Mouse (Mus musculus) left cerebral cortex, postnatal 25 days (tissue): ENCODE results near the gene E2f6. TPM values are rescaled to one million over a fixed set of nuclear protein-coding genes. Genes with fewer than 3 reads are reported as not detected.

Experiments
- DNase-seq, 2 experiments: peaks; one replicate each; pipeline ENCODE4 v3.0.0; 2022; ENCODE audit warnings: low spot score in 2 of 2, mixed read lengths in 1 of 2
- intact Hi-C: fragments of 180-260 bp; cut with DNase I; formaldehyde crosslinking; loops from one replicate; pipeline ENCODE4 v1.15.1; 2025
- total RNA-seq, 2 experiments: library from RNA; stranded (reverse); gene quantifications; 2 replicates each; pipeline ENCODE4 v1.2.3; 2021

The E2f6 gene
- total RNA-seq, 2 experiments from 2014 or later = 29.8 to 37.2 TPM

DNA sequence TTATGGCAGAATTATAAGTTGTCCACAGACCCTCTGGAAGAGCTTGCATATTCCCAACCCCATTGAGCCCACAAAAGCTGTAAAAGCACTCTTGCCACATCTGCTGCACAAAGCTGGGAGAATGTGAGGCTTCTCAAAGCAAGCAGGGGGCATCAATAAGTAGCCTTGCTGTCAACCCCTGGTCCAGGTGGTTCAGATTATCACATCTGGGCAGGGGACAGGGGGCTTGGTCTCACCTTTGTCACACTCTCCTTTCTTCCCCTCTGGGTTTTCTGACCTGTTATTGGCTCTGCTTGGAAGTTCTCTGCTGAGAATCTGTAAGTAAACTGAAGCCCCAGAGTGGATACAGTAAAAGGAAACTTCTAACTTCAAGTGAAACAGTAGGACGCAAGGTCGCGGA lies 11.9 kb upstream of the E2f6 start:
- no peak for DNase-seq
- intact Hi-C loops = no loop called here

DNA sequence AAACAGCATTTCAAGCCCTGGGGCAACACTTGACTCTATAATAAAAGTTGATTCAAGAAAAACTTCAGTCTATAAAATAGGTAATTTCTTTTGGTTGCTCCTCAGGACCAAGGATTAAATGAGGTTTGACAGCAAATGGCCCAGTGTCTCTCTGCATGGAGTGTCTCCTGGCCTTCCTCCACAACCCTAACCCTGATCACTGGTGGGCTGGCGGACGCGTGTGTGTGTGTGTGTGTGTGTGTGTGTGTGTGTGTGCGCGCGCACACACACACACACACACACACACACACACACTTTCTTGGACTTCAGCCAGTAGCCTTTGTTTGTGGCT lies 10.9 kb upstream of the E2f6 start:
- intact Hi-C loops = no loop called here
- DNase-seq = no peak

DNA sequence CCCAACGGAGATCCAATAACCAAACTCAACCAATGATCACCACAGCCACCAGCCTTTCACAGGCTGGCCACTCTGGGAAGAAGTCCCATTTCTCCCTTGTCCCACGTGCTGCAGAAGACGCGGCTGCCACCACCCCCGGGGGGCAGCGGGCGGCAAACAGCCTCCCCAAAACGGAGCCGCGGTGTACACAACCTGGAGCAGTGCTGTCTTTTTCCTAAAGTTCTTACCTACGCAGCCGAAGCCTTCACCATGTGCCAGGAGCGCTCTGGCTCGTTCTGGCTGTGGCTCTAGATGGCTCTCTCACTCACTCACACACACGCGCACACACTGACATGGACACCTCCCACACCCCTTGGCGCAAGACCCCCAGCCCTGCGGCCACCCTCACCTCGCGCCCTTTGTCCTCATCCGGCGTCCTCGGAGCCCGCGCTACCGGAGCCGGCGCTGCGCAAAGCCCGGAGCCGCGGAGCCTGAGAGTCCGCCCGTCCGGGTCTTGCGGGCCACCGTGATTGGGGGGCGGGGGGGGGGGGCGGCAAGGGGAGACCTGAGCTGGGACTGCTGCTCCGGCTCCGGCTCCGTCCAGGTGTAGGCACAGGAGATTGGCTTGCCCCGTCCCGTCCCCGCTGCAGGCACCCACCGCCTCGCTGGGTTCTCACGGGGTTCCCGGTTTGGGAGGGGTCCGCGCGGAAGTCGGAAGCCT lies 10.4 kb upstream of the E2f6 start, which contains the start of gene Greb1:
Gene Greb1, minus strand, starts transcription at position 628 of the 700 bp plus-strand sequence.
- intact Hi-C loops = no loop called here
- DNase-seq = no peak

DNA sequence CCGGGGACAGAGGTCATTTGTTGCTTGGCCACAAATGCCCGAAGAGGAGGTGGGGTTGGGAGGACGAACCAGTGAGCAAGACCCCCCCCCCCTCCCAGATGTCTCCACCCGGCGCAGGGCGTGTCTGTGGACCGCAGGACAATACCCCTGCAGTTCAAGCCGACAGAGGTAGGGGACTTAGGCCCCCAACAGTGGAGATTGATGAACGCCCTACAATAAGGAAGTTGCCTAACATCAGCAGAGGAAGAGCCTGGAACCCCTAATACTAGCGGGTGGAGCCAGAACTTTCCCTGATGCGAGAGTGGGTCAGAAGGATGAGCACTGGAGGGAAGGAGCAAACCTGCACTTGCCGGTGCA lies 9.8 kb upstream of the E2f6 start:
- DNase-seq = no peak

DNA sequence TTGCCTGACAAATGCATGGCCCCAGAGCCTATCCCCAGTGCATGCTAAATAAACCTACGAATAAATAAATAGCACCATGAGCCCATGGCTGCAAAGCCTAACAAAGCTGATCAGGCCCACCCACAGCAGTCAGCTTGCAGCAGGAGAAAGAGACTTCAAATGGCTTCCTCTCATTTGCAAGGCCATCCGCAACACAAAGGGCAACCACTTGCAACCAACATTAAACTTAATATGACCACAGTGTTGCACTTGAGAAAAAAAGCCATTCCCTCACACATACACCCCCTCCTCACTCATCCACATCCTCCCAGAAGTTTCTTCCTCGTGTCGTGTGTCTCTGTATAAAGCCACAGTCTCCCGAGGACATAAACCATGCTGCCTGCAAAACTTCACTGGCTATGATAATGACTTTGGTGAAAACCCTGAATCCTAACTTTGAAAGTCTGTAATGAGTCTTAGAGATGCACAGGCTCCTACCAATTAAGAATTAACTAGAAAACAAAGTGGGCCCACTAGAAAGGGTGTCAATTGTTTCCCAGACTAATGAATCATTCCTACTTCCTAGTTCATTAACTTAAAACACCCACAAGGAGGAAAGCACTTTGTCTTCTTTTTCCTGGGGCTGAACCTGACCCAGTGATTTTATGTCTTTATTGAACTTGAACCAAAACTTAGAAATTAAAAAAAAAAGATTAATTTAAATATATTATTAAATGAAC lies 7.4 kb upstream of the E2f6 start:
- intact Hi-C loops = no loop called here
- DNase-seq = no peak

More for the DNA sequence above, 9.8 kb upstream of the E2f6 start:
- intact Hi-C loops = no loop called here

DNA sequence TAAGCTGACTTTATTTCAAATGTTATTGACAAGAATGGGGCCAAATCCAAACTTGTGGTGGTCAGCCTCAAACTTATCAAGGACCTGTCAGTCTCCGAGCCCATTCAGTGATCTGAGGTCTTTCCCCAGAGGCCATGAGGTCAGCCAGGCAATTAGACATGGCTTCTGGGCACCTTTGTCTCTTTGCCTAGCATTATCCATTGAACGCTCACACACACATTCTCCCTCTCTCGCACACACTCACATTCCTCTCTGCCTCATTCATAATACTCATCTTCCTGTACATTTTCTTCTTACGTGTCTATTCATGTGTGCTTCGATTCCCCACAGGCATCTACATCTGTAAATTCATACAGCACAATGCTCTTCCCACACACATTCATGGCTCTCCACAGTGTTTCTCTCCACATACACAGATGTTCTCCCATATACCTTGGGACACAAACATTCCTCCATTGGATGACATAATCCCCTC lies 6.8 kb upstream of the E2f6 start:
- no peak for DNase-seq
- intact Hi-C loops = loop anchor here (2.0 kb wide), 1 partner anchor 49 kb away; no protein-coding TSS in a partner anchor

DNA sequence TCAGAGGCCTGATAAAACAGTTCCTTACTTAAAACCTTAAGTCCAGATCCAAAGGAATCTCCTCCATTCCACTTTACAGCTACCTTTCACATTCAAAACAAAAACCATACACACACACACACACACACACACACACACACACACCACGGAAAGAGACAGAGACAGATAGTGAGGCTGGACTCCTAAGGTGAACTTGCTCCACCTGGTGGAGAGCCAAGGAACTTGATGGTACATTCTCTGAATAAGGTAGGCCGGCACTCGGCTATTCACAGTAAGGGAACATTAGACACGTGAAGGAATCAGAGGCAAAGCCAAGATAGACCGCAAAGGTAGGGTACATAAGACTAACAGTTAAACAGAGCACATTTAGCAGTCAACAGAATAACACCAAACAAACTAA lies 5.3 kb upstream of the E2f6 start:
- intact Hi-C loops = loop anchor here (1.0 to 2.0 kb wide), 3 partner anchors 51 to 238 kb away; no protein-coding TSS in a partner anchor
- DNase-seq = peak; percentile 84 to 88

DNA sequence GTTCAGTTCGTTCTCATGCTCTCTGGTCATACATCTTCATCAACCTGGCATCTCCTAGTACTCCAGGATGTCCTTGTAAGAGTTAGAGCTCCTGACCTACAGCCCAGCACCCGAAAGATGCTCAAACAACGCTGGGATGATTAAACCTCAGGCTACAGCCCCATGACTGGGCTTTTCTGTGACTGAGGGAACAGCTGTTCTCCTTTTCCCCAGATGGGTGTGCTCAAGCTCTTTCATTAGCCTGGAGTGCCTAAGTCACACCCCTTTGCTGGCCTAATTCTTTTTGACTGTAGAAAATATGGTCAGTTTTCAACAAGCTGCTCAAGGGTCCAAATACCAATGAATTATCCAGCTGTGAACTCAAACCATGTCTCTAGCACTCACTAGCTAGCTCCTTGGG lies 2.7 kb upstream of the E2f6 start:
- DNase-seq = peak; percentile 35 to 47
- intact Hi-C loops = loop anchor here (2.0 kb wide), 1 partner anchor 203 kb away; the partner anchor contains the start of gene 2410004P03Rik

DNA sequence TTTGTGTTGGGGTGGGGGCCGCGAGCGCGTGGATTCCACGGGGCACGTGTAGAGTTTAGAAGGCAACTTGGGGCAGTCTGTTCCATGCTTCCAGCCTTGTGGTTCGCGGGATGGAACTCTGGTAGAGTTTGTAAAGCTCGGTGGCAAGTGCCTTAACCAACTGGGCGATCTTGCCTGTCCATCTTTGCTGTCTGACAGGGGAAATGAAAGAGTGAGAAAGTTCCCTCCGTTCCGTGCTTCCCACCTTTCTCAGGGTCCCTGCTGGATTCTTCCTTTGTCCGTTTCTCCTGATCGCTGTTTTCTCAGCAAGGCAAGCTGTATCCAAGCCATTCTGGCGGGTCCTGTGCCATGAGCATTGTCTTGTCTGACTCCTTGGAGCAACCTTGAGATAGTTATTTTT lies 714 bp downstream of the E2f6 start:
- DNase-seq = no peak
- intact Hi-C loops = loop anchor here (5.0 kb wide), 1 partner anchor 446 kb away; no protein-coding TSS in a partner anchor

DNA sequence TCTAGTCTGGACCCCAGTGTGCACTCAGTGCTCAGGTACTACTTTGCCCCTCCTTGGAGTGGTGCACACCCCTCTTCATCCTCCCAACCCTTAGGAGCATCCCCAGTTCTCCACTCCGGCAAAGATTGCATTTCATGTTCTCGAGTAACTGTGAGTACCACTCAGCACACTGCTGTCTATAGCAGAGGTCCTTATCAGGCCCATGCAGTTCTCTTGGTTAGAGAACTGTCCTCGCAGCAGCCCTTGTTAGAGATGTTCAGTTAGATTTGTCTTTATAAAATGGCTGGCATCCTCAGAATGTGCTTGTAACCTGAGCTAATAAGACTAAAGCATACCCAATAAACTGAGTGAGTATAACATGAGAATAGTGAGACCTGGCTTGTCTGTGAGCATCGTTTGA lies 6.4 kb downstream of the E2f6 start:
- DNase-seq = no peak
- intact Hi-C loops = no loop called here

DNA sequence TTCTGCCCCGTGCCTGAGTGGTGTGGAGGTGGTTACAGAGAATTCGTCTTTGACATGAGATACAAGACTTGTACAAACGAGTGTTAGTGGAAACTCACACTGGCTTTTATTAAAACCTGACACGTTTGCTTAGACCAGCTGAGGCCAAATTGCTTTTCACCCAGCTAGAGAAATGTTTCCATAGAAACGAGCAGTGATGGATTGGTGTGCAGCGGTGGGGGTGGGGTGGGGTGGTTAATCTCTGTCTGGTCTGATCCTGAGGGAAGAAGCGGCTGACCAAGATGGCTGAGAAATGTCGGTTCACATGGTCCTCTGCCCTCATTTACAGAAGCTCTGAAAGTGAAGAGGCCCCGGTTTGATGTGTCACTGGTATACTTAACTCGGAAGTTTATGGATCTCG lies 7.8 kb downstream of the E2f6 start:
- no peak for DNase-seq
- intact Hi-C loops = no loop called here

DNA sequence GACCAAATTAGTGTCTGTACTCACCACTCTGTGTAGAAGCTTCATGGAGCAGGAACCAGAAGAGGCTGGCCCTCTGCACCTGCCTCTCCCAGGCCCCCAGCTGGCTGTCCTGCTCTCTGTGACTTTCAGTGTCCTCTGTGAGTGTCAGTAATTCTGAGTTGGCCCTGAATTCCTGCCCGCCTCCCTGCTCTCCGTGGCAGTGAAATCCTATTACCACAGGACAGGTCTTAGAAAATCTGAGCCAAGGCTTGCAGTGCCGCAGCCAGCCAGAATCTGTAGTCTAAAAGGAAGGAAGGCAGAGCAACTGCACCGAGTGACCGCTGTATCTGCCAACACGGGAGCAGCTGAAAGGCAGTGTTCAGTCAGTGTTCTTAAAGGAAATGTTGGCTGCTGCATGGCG lies 10.0 kb downstream of the E2f6 start:
- DNase-seq = no peak
- intact Hi-C loops = loop anchor here (5.0 kb wide), 1 partner anchor 157 kb away; no protein-coding TSS in a partner anchor

DNA sequence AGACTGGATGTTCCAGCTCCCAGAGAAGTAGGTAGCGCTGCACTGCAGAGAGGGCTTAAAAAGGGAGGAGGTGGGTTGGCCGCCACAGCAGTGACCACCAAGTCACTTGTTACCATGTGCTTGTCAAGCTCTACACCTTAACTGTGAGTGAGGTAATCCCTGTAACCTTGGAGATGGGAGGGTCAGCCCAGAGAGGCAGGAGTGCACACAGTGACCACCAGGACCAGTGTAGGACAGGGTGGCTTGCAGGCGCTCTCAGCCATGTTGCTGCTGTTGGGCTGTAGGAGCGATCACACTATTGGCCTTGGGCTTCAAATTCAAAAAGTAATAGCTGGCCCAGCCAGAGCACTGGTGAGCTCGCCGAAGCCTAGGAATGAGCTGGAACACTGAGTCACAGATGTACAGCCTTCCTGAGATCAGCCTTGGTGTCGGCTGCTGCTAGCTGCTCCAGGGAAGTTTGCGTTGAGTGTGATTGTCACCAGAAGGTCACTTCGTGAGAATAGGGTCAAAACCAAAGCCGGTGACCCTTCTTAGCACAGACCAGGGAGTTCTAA lies 11.5 kb downstream of the E2f6 start:
- DNase-seq = no peak
- intact Hi-C loops = loop anchor here (5.0 kb wide), 1 partner anchor 155 kb away; no protein-coding TSS in a partner anchor

DNA sequence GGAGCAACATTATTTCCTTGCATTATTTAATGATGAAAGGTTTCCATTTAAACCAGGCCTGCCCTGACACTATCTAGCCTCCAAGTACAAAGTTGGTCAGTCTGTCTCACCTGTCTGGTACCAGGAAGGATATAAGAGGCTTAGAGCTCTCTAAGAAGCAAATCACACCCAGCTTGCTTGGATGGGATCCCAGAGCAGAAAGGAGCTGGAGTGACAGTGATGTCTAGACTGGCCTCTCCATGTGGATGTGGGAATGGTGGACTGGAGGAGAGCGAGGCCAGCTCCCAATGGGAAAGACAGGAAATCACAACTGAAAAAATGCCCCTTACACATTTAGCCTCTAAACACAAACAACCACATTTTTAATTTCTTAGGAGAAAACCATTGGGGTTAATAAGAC lies 12.9 kb downstream of the E2f6 start:
- no peak for DNase-seq
- intact Hi-C loops = loop anchor here (5.0 kb wide), 1 partner anchor 154 kb away; no protein-coding TSS in a partner anchor

DNA sequence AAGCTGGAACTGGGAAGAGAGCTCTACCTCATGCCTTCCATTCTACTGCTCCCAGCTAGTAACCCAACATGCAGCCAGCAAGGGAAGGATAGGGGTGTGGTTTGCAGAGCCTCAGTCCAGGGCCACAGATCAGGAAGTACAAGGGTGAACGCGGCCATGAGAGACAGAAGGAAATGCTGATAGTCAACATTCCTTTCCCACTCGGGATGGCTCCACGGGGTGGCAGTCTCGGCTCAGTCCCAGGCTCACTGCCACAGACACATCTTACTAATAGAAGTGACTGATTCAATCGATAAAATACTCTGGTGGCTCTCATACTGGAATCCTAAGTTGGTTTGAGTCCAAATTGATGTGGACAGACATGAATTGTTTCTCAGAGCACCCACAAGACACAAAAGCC lies 17.7 kb downstream of the E2f6 start:
- DNase-seq = peak; percentile 37 to 39
- intact Hi-C loops = no loop called here

DNA sequence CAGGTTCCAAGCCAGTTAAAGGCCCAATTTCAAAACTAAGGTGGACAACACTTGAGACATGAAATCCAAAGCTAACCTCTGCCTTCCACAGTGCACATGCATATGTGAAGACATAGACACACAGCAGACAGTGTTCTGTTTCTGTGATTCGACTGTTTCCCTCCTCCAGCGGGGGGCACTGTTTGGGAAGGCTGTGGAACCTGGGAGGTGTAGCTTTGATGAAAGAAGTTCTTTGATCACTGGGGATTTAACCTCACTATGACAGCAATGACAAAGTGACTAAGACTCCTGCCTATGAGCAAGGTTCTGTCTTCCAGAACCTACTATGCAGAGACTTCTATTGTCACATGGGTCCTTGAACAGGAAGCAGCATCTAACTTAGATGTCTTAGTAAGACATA lies 19.0 kb downstream of the E2f6 start:
- DNase-seq = no peak
- intact Hi-C loops = no loop called here

DNA sequence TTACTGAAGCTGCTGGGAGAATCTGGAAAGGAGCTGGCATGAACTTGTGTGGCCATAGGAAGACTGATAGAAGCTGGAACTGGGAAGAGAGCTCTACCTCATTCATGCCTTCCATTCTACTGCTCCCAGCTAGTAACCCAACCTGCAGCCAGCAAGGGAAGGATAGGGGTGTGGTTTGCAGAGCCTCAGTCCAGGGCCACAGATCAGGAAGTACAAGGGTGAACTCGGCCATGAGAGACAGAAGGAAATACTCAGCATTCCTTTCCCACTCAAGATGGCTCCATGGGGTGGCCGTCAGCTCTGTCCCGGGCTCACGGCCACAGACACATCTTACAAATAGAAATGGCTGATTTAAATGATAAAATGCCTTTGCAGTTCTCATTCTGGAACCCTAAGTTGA lies 20.3 kb downstream of the E2f6 start:
- intact Hi-C loops = no loop called here
- no peak for DNase-seq

DNA sequence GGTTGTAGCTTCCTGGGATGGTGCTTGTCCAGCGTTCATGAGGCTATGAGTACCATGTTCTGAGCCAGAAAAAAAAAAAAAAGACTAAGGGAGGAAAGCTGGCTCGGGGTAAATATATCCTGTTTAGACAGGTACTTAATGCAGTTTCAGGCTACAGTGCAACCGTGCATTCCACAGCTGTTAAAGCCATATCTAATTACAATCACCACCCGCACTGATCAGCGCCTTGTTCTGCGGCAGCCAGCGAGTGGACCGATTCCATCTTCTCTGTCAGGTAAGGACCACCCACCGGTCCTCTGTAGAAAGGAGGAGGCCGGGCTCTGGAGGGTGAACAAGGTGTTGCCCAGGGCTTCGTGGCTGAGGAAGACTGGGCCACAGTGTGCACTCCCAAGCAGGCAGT lies 23.9 kb downstream of the E2f6 start:
- intact Hi-C loops = no loop called here
- no peak for DNase-seq

DNA sequence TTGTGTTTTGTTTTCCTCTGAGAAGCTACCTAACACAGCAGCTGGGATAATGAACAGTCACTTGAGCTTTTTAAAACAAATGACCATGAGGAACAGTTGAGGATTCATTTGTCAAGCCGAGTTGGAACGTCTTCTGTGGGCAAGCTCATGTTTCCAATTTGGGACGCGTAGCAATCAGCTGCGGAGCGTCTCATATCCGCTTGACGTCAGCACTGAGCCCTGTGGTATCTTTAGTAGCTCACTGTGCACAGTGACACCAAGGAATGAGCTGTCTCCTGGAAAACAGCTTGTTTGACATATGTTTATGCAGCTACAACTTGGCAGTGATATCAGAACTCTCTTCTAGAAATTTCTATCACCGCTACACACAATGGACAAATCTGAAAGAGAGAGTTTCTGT lies 25.4 kb downstream of the E2f6 start:
- DNase-seq = peak; percentile 81 to 97
- intact Hi-C loops = loop anchor here (2.0 kb wide), 2 partner anchors 59 to 69 kb away; partner anchors contain the start of gene Rock2

DNA sequence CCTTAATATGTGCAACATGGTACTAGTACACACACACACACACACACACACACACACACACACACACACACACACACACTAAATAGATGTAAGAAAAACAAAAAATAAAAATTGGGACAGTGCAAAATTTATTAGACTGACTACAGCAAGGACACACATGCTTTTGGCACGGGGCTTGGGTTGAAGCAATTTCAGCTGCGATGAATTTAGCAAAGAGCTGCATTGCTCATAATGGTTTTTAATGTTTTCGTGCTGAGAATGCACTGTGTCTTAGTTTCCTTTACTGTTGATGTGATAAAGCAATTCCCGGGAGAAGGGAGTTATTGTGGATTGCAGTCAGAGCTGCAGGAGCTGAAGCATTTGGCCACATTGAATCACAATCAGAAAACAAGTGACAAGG lies 27.0 kb downstream of the E2f6 start:
- intact Hi-C loops = loop anchor here (2.0 kb wide), 2 partner anchors 57 to 67 kb away; partner anchors contain the start of gene Rock2

More for the DNA sequence above, 27.0 kb downstream of the E2f6 start:
- no peak for DNase-seq
